Mouse (Mus musculus) central nervous system, embryonic 11.5 days (tissue): ENCODE data around the gene Klhl34. TPM values are rescaled to one million over a fixed set of nuclear protein-coding genes. Genes with fewer than 3 reads are reported as not detected.

Source experiments
- polyA plus RNA-seq: library from polyadenylated mRNA; depleted of rRNA; stranded (reverse); fragments of >200 nt; gene quantifications from 2 replicates; pipeline ENCODE4 v1.2.3, GENCODE M21; 2012; rRNA removed

Gene Klhl34
- 0.07 TPM in 1 of 2 replicates, not detected in the other for polyA plus RNA-seq

DNA sequence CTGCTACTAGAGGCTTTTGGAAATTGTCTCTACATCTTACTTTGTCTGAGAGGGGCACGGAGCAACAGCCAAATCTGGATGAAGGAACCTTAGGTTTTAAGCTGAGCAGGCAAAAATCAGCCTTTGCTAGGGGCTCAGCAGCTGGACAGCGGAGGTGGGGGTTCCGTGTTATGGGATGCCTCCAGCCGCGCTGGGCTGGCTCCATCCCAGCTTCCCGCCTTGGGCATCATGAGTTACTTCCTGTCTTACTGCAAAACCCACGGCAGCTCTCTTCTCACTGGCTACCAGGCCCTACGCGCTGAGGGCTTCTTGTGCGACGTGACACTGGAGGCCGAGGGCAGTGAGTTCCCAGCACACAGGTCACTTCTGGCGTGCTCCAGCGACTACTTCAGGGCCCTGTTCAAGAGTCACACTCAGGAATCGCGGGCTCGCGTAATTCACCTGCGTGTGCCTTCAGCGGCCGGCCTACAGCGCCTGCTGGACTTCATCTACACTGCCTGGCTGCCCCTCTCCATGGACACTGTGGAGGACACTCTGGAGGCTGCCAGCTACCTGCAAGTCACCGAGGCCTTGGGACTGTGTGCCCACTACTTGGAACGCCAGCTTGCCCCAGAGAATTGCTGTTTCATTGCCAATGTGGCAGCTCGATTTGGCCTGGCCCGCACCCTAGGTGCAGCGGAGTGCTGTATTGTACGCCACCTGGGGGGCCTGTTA, at the start of gene Klhl34:
Gene Klhl34, plus strand, starts transcription at position 229 of the 714 bp plus-strand sequence.

Other genes with a start within 250 kb of the Klhl34 start
- 2.3 and 3.9 TPM in 2 replicates for gene Yy2, start 249.4 kb upstream of the Klhl34 start, polyA plus RNA-seq
- gene Mbtps2, start 219.7 kb upstream of the Klhl34 start, polyA plus RNA-seq = 35.0 and 35.1 TPM in 2 replicates
- 9.0 and 10.1 TPM in 2 replicates for gene Smpx, start 119.5 kb upstream of the Klhl34 start, polyA plus RNA-seq
- gene Cnksr2, start 224.9 kb downstream of the Klhl34 start, polyA plus RNA-seq = 2.6 and 4.5 TPM in 2 replicates